Mouse (Mus musculus) CH12.LX (cell line): ENCODE data around the gene Ap1m1.

ENCODE experiments used
- CTCF ChIP-seq, 2 experiments: IDR thresholded peaks in 1 of 2; conservative IDR thresholded peaks in 1 of 2; 2 replicates each; pipeline ENCODE4 v1.5.1; 2011 to 2012; ENCODE audit warnings: low read depth in 2 of 2, low read length in 2 of 2, improper control_type of control experiment in 1 of 2, inconsistent platforms in 1 of 2, mild to moderate bottlenecking in 1 of 2, moderate library complexity in 1 of 2
- MAFK ChIP-seq: IDR thresholded peaks from 2 replicates; pipeline ENCODE4 v1.6.1; 2011; ENCODE audit warnings: low read length, improper control_type of control experiment; ENCODE audit not compliant: insufficient replicate concordance
- MAZ ChIP-seq: IDR thresholded peaks from 2 replicates; pipeline ENCODE4 v1.6.1; 2012; ENCODE audit warnings: low read depth, mild to moderate bottlenecking, inconsistent platforms, low read length, improper control_type of control experiment, moderate library complexity
- MEF2A ChIP-seq: IDR thresholded peaks from 2 replicates; pipeline ENCODE4 v1.6.1; 2014; ENCODE audit warnings: low read depth, mild to moderate bottlenecking, inconsistent platforms, low read length, improper control_type of control experiment, borderline replicate concordance
- MXI1 ChIP-seq: IDR thresholded peaks from 2 replicates; pipeline ENCODE4 v1.6.1; 2011; ENCODE audit warnings: mild to moderate bottlenecking, low read depth, low read length, improper control_type of control experiment
- SIN3A ChIP-seq: IDR thresholded peaks from 2 replicates; pipeline ENCODE4 v1.6.1; 2012; ENCODE audit warnings: low read length, improper control_type of control experiment, inconsistent platforms
- UBTF ChIP-seq: IDR thresholded peaks from 2 replicates; pipeline ENCODE4 v1.6.1; 2012; ENCODE audit warnings: low read depth, mild to moderate bottlenecking, inconsistent platforms, low read length, improper control_type of control experiment, moderate library complexity
- USF1 ChIP-seq: IDR thresholded peaks from 2 replicates; pipeline ENCODE4 v1.6.1; 2014; ENCODE audit warnings: low read depth, mild to moderate bottlenecking, inconsistent platforms, low read length, improper control_type of control experiment

DNA sequence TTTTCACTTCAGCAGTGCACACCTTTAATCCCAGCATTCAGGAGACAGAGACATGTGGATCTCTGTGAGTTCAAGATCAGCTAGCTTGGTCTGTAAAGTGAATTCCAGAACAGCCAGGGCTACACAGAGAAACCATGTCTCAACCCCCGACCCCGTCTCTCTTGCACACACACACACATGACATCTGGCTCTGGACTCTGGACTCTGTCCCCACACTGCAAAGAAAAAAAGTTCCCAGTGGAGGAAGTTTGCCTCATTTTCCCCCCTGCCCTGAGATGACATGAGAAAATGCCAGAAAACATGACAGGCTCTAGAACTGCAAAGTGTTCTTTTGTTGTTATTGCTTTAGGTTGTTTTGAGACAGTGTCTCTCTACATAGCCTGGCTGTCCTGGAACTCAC, 20.0 kb downstream of the Ap1m1 start:
- TF ChIP-seq UBTF = no peak
- no peak for TF ChIP-seq MXI1
- no peak for TF ChIP-seq MEF2A
- no peak for TF ChIP-seq MAFK
- no peak for TF ChIP-seq CTCF (conservative IDR thresholded peaks at IDR 0.05 in 1 of 2, IDR thresholded peaks at IDR 0.05 in 1 of 2; ENCODE audit: low read depth in 2 of 2, low read length in 2 of 2)
- TF ChIP-seq SIN3A = no peak
- TF ChIP-seq MAZ = no peak
- no peak for TF ChIP-seq USF1
